Mouse (Mus musculus) neural tube, embryonic 11.5 days (tissue): Measurements from ENCODE around the gene Tmem273. TPM values are rescaled to one million over a fixed set of nuclear protein-coding genes. Genes with fewer than 3 reads are reported as not detected.

Source experiments
- ATAC-seq: fragments of 200-750 bp; cut with Nextera tagmentation; 2 replicates; pipeline ENCODE4 v1.8.0; 2017; ENCODE audit warnings: moderate number of reproducible peaks, mild to moderate bottlenecking, moderate TSS enrichment, moderate library complexity; ENCODE audit not compliant: insufficient read depth, low FRiP score, low TSS enrichment
- DNase-seq: peaks from one replicate; pipeline ENCODE4 v3.0.0-alpha.2; 2015; ENCODE audit warnings: low spot score
- H3K27ac ChIP-seq: fragments of 300-500 bp; sonication (generic); 2 replicates; pipeline ENCODE4 v1.5.1; 2014; ENCODE audit warnings: low read depth, mild to moderate bottlenecking, low read length
- H3K27me3 ChIP-seq: fragments of 300-500 bp; sonication (generic); 2 replicates; pipeline ENCODE4 v1.6.1; 2014; ENCODE audit warnings: mild to moderate bottlenecking, low read length, mixed read lengths; ENCODE audit not compliant: control insufficient read depth, insufficient read depth
- H3K36me3 ChIP-seq: fragments of 300-500 bp; sonication (generic); 2 replicates; pipeline ENCODE4 v1.6.1; 2014; ENCODE audit warnings: mild to moderate bottlenecking, low read length, moderate library complexity, mixed read lengths; ENCODE audit not compliant: control insufficient read depth, insufficient read depth
- H3K4me1 ChIP-seq: fragments of 300-500 bp; sonication (generic); 2 replicates; pipeline ENCODE4 v1.6.1; 2014; ENCODE audit warnings: low read length, mixed read lengths; ENCODE audit not compliant: control insufficient read depth, insufficient read depth
- H3K4me2 ChIP-seq: fragments of 300-500 bp; sonication (generic); 2 replicates; pipeline ENCODE4 v1.6.1; 2014; ENCODE audit warnings: low read depth, mild to moderate bottlenecking, moderate library complexity
- H3K4me3 ChIP-seq: fragments of 300-500 bp; sonication (generic); 2 replicates; pipeline ENCODE4 v1.5.1; 2014; ENCODE audit warnings: low read depth, low read length
- H3K9ac ChIP-seq: fragments of 300-500 bp; sonication (generic); 2 replicates; pipeline ENCODE4 v1.6.1; 2014; ENCODE audit warnings: mild to moderate bottlenecking, low read length
- H3K9me3 ChIP-seq: fragments of 300-500 bp; sonication (generic); 2 replicates; pipeline ENCODE4 v1.6.1; 2016; ENCODE audit warnings: low read length; ENCODE audit not compliant: control insufficient read depth
- WGBS: fragments of 180-500 bp; shearing (Covaris S2); extraction: QIAGEN DNeasy Blood & Tissue Kit; methylation state at CpG from one replicate; pipeline ENCODE4 v1.1.7; 2014; 5-methylcytosine and 5-hydroxymethylcytosine counted together
- polyA plus RNA-seq: library from polyadenylated mRNA; unstranded; fragments of >200 nt; fragmentation: Nextera tagmentation; extraction: Ambion mirVana; gene quantifications from 2 replicates; pipeline ENCODE4 v1.2.1, GENCODE M21; 2014

Tmem273 gene
- polyA plus RNA-seq, 1 experiment from 2014 or later = 0.56 TPM

- 68% methylated on average over 3 of the region's 3 CpGs for WGBS
- Histone ChIP-seq H3K27ac (no peak overlapping the region), H3K4me1 (no peaks in the 10 kb centered on the region), H3K4me2 (no peak overlapping the region), H3K27me3 (no peaks in the 10 kb centered on the region), H3K4me3 (no peak overlapping the region), H3K36me3 (no peaks in the 10 kb centered on the region), H3K9me3 (no peaks in the 10 kb centered on the region), H3K9ac (no peak overlapping the region)
- ATAC-seq = no peak
- DNase-seq = no peak
These were observed 13.0 kb upstream of the Tmem273 start for GRCm38 (mm10) chr14:32772791-32773190.

DNA sequence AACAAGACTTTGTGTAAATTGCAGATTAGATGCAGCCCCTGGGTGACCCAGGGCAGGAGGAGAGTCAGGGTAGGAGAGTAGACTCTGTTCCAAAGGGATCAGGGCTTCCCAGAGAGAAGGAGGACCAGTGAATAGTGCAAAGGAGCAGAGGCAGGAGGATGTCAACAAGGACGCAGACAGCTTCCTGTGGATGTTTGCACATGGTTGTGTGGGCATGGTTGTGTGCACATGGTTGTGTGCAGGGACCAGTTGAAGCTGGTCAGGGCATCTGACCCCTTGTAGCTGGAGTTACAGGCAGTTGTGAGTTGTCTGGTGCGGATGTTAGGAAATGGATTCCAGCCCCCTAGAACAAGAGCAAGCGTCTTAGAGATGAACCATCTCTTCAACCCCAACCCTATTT, 12.3 kb upstream of the Tmem273 start:
- no peaks in the 10 kb centered on the region for H3K36me3 ChIP-seq
- no peaks in the 10 kb centered on the region for H3K9me3 ChIP-seq
- WGBS = 88% methylated on average over 3 of the region's 3 CpGs
- H3K4me1 ChIP-seq = no peaks in the 10 kb centered on the region
- H3K9ac ChIP-seq = no peak overlapping the region
- H3K4me2 ChIP-seq = no peak overlapping the region
- H3K27me3 ChIP-seq = no peaks in the 10 kb centered on the region
- no peak for ATAC-seq
- H3K4me3 ChIP-seq = no peak overlapping the region
- no peak overlapping the region for H3K27ac ChIP-seq
- no peak for DNase-seq

- WGBS = 75% methylated on average over 7 of the region's 7 CpGs
- Histone ChIP-seq H3K4me3 (no peak overlapping the region), H3K36me3 (no peaks in the 10 kb centered on the region), H3K4me2 (no peak overlapping the region), H3K27ac (no peak overlapping the region), H3K4me1 (no peaks in the 10 kb centered on the region), H3K27me3 (no peaks in the 10 kb centered on the region), H3K9ac (no peak overlapping the region), H3K9me3 (no peaks in the 10 kb centered on the region)
- ATAC-seq (no peak), DNase-seq (no peak)
These were observed 9.7 kb upstream of the Tmem273 start for GRCm38 (mm10) chr14:32776077-32776476.

DNA sequence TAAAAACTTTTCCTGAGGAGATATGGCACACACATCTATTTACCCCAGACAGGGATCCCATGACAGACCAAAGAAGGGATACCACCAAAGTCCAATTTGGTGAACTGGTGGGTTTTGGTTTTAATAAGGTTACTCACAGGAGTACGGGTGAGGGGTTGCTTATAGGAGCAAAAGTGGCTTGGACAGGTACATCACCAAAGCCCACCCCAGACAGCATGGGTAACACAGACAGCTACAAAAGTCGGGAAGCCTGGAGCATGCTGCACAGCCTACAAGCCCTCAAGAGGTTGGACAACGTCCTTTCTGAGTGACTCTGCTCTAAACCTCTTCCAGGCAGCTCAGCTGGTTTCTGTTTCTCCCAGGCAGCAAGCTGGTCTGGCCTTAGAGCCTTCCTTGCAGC, 7.4 kb upstream of the Tmem273 start:
- Histone ChIP-seq H3K4me2 (no peak overlapping the region), H3K4me3 (no peak overlapping the region), H3K27ac (no peak overlapping the region), H3K9ac (no peak overlapping the region), H3K9me3 (no peaks in the 10 kb centered on the region), H3K36me3 (no peaks in the 10 kb centered on the region), H3K27me3 (no peaks in the 10 kb centered on the region), H3K4me1 (no peaks in the 10 kb centered on the region)
- no peak for ATAC-seq
- DNase-seq = no peak
- WGBS = 83% methylated on average over 3 of the region's 3 CpGs

DNA sequence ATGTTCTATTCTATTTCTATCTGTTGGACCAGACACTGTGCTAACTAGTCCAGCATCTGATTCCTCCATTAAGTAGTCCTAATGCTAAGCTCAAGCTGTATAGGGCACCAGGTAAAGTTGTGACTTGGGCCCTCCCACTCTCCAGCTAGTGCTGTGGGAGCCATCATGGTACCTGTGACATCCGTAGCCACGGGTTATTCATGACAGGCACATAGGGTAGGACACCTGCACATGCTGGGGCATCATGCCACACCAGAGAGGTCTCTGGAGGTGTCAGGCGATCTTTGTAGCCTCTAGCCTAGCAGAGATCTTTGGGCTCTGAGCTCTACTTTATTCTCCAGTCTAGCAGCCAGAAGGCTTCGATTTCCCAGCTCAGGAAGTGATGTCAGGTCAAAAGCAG, 2.9 kb upstream of the Tmem273 start:
- WGBS = 88% methylated on average over 4 of the region's 4 CpGs
- DNase-seq (no peak), ATAC-seq (no peak)
- Histone ChIP-seq H3K27me3 (no peaks in the 10 kb centered on the region), H3K4me1 (no peaks in the 10 kb centered on the region), H3K27ac (no peak overlapping the region), H3K4me2 (no peak overlapping the region), H3K36me3 (no peaks in the 10 kb centered on the region), H3K9ac (no peak overlapping the region), H3K9me3 (no peaks in the 10 kb centered on the region), H3K4me3 (no peak overlapping the region)

GRCm38 (mm10) chr14:32784130-32784747, 1.5 kb upstream of the Tmem273 start:
- Histone ChIP-seq H3K9me3 (no peaks in the 10 kb centered on the region), H3K4me1 (no peaks in the 10 kb centered on the region), H3K4me2 (no peak overlapping the region), H3K27me3 (no peaks in the 10 kb centered on the region), H3K9ac (no peak overlapping the region), H3K27ac (no peak overlapping the region), H3K36me3 (no peaks in the 10 kb centered on the region), H3K4me3 (no peak overlapping the region)
- DNase-seq = no peak
- ATAC-seq = no peak
- WGBS = 89% methylated on average over 12 of the region's 12 CpGs

DNA sequence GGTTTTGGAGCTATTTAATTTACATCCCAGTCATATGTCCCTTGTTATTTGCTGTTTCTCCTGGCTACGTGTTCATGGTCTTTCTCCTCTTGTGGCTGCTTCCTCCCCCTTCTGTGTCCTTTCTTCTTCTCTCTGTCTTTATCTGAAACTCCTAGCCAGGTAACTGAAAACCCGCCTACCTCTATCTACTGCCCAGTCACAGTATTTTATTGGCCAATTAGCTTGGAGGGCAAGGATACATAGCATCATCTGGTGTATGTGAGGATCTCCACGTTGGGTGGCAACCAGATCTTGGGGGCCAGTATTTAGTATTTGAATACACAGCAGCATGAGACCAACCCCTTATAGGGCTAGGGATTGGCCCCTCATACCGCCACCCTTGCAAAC, 1.0 kb upstream of the Tmem273 start:
- no peak overlapping the region for H3K4me2 ChIP-seq
- DNase-seq (no peak), ATAC-seq (no peak)
- no peak overlapping the region for H3K9ac ChIP-seq
- H3K36me3 ChIP-seq = no peaks in the 10 kb centered on the region
- WGBS = 77% methylated on average over 4 of the region's 4 CpGs
- H3K27ac ChIP-seq = no peak overlapping the region
- no peak overlapping the region for H3K4me3 ChIP-seq
- no peaks in the 10 kb centered on the region for H3K9me3 ChIP-seq
- no peaks in the 10 kb centered on the region for H3K4me1 ChIP-seq
- H3K27me3 ChIP-seq = no peaks in the 10 kb centered on the region

GRCm38 (mm10) chr14:32787691-32788090, 1.9 kb downstream of the Tmem273 start:
- H3K9ac ChIP-seq = no peak overlapping the region
- DNase-seq = no peak
- WGBS = 57% methylated on average over 5 of the region's 5 CpGs
- no peak for ATAC-seq
- no peaks in the 10 kb centered on the region for H3K9me3 ChIP-seq
- H3K27ac ChIP-seq = no peak overlapping the region
- H3K4me2 ChIP-seq = no peak overlapping the region
- H3K4me1 ChIP-seq = no peaks in the 10 kb centered on the region
- no peaks in the 10 kb centered on the region for H3K36me3 ChIP-seq
- H3K27me3 ChIP-seq = no peaks in the 10 kb centered on the region
- H3K4me3 ChIP-seq = no peak overlapping the region

DNA sequence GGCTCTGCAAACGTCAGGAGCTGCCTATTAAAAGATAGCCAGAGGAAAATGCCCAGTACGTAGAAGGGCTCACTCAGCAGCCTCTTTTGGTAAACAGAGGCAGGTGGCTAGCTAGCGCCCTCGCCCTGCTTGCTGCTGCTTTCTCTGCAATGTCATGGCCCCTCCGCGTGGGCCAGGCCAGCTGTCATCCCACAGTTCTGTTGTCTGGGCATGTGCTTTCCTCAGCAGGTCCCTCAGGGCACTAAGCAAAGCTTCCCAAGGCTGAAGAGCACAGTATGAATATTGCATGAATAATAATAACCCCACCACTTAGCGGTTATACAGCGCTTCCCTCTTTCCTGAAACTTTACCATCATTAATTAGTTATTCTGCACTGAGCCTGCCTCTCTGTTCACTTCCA, 10.6 kb downstream of the Tmem273 start:
- H3K36me3 ChIP-seq = no peaks in the 10 kb centered on the region
- no peak for ATAC-seq
- H3K9ac ChIP-seq = no peak overlapping the region
- no peak overlapping the region for H3K27ac ChIP-seq
- H3K9me3 ChIP-seq = no peaks in the 10 kb centered on the region
- no peak overlapping the region for H3K4me2 ChIP-seq
- peak; percentile 17 for DNase-seq
- 64% methylated on average over 8 of the region's 8 CpGs for WGBS
- no peaks in the 10 kb centered on the region for H3K4me1 ChIP-seq
- no peak overlapping the region for H3K4me3 ChIP-seq
- H3K27me3 ChIP-seq = no peaks in the 10 kb centered on the region
